Mouse (Mus musculus) ES-E14 (cell line): ENCODE data around the gene Bcam. TPM values are rescaled to one million over a fixed set of nuclear protein-coding genes. Genes with fewer than 3 reads are reported as not detected.
A peak's percentile ranks its signal among the peaks of the same experiment; 100 is the strongest.

Experiments used
- DNase-seq: peaks from one replicate; pipeline ENCODE4 v3.0.0-alpha.2; 2013; ENCODE audit warnings: low read depth, low spot score
- H3K27ac ChIP-seq: 2 replicates; pipeline ENCODE4 v1.5.1; 2012; ENCODE audit warnings: low read depth, mild to moderate bottlenecking, low read length, moderate library complexity, mixed read lengths; ENCODE audit not compliant: poor library complexity, insufficient read depth, severe bottlenecking
- H3K36me3 ChIP-seq: 2 replicates; pipeline ENCODE4 v1.6.1; 2012; ENCODE audit warnings: mild to moderate bottlenecking, low read length, moderate library complexity, mixed read lengths; ENCODE audit not compliant: control insufficient read depth, poor library complexity, insufficient read depth, severe bottlenecking
- H3K4me1 ChIP-seq, 2 experiments: fragments of 150-350 bp in 1 of 2; sonication (generic) in 1 of 2; 2 replicates each; pipeline ENCODE4 v1.6.1; 2012; ENCODE audit warnings: low read length in 2 of 2, mild to moderate bottlenecking in 1 of 2, mixed read lengths in 1 of 2; ENCODE audit not compliant: control insufficient read depth in 2 of 2, insufficient read depth in 2 of 2, poor library complexity in 1 of 2
- H3K4me3 ChIP-seq, 2 experiments: fragments of 150-350 bp in 1 of 2; sonication (generic) in 1 of 2; 2 replicates each; pipeline ENCODE4 v1.5.1; 2012; ENCODE audit warnings: low read length in 2 of 2, low read depth in 1 of 2, mild to moderate bottlenecking in 1 of 2, mixed read lengths in 1 of 2; ENCODE audit not compliant: insufficient read depth in 1 of 2, poor library complexity in 1 of 2, severe bottlenecking in 1 of 2
- H3K9ac ChIP-seq: 2 replicates; pipeline ENCODE4 v1.6.1; 2012; ENCODE audit warnings: low read depth, mild to moderate bottlenecking, low read length, mixed read lengths; ENCODE audit not compliant: poor library complexity, insufficient read depth, severe bottlenecking
- H3K9me3 ChIP-seq: fragments of 150-350 bp; sonication (generic); 2 replicates; pipeline ENCODE4 v1.6.1; 2012; ENCODE audit warnings: low read depth, mild to moderate bottlenecking, low read length; ENCODE audit not compliant: control insufficient read depth, insufficient read depth
- CHD2 ChIP-seq: IDR thresholded peaks from 2 replicates; pipeline ENCODE4 v1.6.1; 2014; ENCODE audit warnings: mild to moderate bottlenecking, low read depth, low read length, inconsistent platforms
- HCFC1 ChIP-seq: IDR thresholded peaks from 2 replicates; pipeline ENCODE4 v1.6.1; 2012; ENCODE audit warnings: low read length, inconsistent platforms, borderline replicate concordance; ENCODE audit not compliant: insufficient read depth
- MAFK ChIP-seq: IDR thresholded peaks from 2 replicates; pipeline ENCODE4 v1.6.1; 2014; ENCODE audit warnings: mild to moderate bottlenecking, low read depth, low read length, inconsistent platforms; ENCODE audit not compliant: insufficient read depth
- ZC3H11A ChIP-seq: IDR thresholded peaks from 2 replicates; pipeline ENCODE4 v1.6.1; 2012; ENCODE audit warnings: low read depth, mild to moderate bottlenecking, inconsistent platforms, low read length, borderline replicate concordance
- ZNF384 ChIP-seq: IDR thresholded peaks from 2 replicates; pipeline ENCODE4 v1.6.1; 2012; ENCODE audit warnings: low read depth, low read length, inconsistent platforms
- in situ Hi-C, 2 experiments: fragments of 600-800 bp; cut with MboI; formaldehyde crosslinking; loops; one replicate each; pipeline ENCODE4 v1.15.1; 2025; ENCODE audit warnings: low sequenced_read_pairs in 2 of 2, inconsistent platforms in 1 of 2; ENCODE audit not compliant: unreplicated experiment in 2 of 2
- total RNA-seq: library from RNA; depleted of rRNA; stranded (reverse); fragments of 300-350 nt; gene quantifications from 2 replicates; pipeline ENCODE4 v1.2.3, GENCODE M21; 2012

Bcam gene
- total RNA-seq, 1 experiment: 167 TPM

DNA sequence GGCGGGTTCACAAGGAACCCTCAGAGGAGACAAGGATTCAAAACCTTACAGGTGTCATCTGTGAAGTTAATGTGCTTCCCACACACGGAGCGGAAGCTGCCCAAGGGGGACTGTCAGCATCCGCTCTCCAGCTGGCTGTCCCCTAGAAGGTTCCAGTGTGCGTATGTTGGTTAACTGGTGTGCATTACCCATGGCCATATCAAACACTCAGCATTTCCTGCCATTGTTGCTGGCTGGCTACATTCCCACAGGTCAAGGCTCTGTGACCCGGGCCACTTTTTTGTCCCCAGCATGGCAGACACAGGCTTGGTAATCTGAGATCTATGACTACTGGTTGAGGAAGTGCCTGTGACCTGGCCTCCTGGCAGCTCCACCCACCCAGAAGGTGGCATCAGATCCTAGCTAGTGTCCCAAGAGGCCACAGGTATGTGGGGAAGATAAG is 48.0 kb downstream of the Bcam start:
- peaks cover 0 to 19% of the 10 kb centered on the region in 2 experiments; a peak in 1 of 4 replicates for H3K4me1 ChIP-seq
- TF ChIP-seq MAFK (no peak), HCFC1 (no peak), ZNF384 (no peak), ZC3H11A (no peak), CHD2 (no peak)
- no peaks in the 10 kb centered on the region for H3K9me3 ChIP-seq
- in situ Hi-C loops: no loop called here
- H3K36me3 ChIP-seq: peaks cover 49% of the 10 kb centered on the region
- no peak overlapping the region for H3K4me3 ChIP-seq
- no peak for DNase-seq
- H3K27ac ChIP-seq: no peak overlapping the region
- H3K9ac ChIP-seq: 0 out of 2 replicates have a peak overlapping the region, but pooled peaks have one; percentile 13

DNA sequence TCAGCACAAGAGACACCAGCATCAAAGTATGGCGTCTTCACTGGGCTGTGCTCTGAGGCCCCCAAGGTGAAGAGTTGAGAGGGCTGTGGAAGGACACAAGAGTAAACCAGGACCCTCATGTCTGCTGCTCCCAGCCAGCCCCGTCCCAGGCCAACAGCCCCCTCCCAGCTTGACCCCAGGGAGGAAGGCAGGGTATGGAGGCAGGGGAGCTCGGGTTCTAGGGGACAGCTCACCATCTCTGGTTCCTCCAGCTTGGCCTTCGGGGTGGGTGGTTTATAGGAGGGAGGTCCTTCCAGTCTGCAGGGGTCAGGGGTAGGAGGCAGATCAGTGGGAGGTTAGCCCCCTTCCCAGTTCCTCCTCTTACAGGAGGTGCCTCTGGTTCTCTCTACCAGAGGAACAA is 51.6 kb downstream of the Bcam start:
- Histone ChIP-seq H3K9me3 (no peaks in the 10 kb centered on the region), H3K36me3 (peaks cover 26% of the 10 kb centered on the region)
- TF ChIP-seq MAFK: no peak
- TF ChIP-seq HCFC1: no peak
- no peak for TF ChIP-seq CHD2
- no peak for TF ChIP-seq ZNF384
- no peak for TF ChIP-seq ZC3H11A

DNA sequence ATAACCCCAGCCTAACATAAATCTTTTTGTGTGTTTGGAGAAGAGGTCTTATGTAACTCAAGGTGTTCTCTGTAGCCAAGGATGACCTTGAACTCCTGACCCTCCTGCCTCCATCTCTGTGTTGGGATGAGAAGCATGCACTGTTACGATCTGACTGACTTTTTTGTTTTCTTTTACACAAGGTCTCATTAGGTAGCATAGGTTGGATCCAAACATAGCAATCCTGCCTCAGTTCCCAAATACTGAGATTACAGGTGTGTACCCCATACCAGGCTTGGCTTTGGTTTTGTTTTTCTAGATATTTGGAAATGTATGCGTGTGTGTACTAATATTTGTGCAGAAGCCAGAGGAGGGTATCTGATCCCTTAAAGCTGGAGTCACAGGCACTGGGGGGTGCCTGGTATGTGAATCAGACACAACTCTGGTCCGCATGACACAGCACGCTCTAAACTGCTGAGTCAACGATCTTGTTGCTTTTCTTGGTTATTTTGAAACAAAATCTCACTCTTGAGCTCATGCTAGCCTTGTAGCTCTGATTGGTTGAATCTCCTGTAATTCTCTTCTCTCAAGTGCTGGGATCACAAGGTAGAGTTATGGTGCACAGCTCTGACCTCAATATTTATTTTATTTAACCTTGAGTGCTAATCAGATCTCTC is 52.4 kb downstream of the Bcam start:
- in situ Hi-C loops: no loop called here
- no peak overlapping the region for H3K27ac ChIP-seq
- H3K4me3 ChIP-seq: no peak overlapping the region
- H3K9me3 ChIP-seq: no peaks in the 10 kb centered on the region
- H3K36me3 ChIP-seq: peaks cover 28% of the 10 kb centered on the region
- TF ChIP-seq MAFK (peak; percentile 76), CHD2 (no peak), HCFC1 (no peak), ZNF384 (no peak), ZC3H11A (no peak)
- peaks cover 0 to 20% of the 10 kb centered on the region in 2 experiments; a peak in 1 of 4 replicates for H3K4me1 ChIP-seq
- no peak for DNase-seq
- H3K9ac ChIP-seq: no peak overlapping the region

More for the DNA sequence above, 51.6 kb downstream of the Bcam start:
- Histone ChIP-seq H3K4me1 (peaks cover 0 to 16% of the 10 kb centered on the region in 2 experiments; a peak in 1 of 4 replicates), H3K4me3 (no peak overlapping the region), H3K9ac (no peak overlapping the region), H3K27ac (no peak overlapping the region)
- DNase-seq: no peak
- in situ Hi-C loops: no loop called here

DNA sequence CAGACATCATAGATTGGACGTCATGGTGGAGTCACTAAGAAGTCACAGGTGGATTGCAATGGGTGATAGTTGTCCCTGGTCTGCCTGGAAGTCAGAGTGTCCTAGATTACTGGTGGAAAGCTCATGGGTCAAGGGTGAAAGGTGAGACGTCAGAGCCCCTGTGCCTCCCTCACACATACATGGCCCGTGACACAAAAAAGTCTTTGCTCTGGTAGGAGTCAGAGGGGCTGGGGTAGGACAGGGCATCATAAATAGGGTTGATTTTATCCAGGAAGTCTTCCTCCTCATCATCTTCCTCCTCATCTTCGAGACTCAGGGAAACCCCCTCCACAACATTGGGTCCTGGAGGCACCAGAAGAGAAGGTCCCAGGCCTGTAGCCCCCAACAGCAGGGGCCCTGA is 53.5 kb downstream of the Bcam start:
- in situ Hi-C loops: no loop called here
- no peak overlapping the region for H3K4me3 ChIP-seq
- TF ChIP-seq HCFC1 (no peak), CHD2 (no peak), ZNF384 (no peak)
- peaks cover 30% of the 10 kb centered on the region for H3K36me3 ChIP-seq
- H3K9ac ChIP-seq: no peak overlapping the region
- no peak for DNase-seq
- H3K4me1 ChIP-seq: peaks cover 0 to 15% of the 10 kb centered on the region in 2 experiments; a peak in 1 of 4 replicates
- H3K27ac ChIP-seq: no peak overlapping the region
- no peaks in the 10 kb centered on the region for H3K9me3 ChIP-seq

DNA sequence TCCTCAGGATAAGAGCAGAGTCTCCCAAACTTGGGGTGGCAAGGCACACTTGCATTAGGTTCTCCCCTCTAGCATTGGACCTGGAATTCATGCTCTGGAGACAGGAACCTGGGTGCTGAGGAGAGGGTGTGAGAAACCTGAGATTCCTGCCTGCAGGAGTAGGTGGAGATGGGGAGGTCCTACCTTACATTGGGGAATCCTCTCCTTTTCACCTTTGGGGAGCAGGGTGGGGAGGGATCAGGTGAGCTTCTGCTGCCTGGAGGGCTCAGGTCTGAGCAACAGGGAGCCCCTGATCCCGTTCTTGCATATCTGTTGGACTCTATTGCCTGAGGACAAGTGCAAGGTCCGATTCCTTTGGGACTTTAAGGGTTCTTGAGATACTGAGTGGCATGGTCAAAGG is 54.0 kb downstream of the Bcam start:
- Histone ChIP-seq H3K36me3 (peaks cover 35% of the 10 kb centered on the region), H3K4me1 (peaks cover 0 to 15% of the 10 kb centered on the region in 2 experiments; a peak in 1 of 4 replicates), H3K4me3 (peak overlapping the region in 1 of 2 experiments; percentile 81; a peak in 2 of 4 replicates)

More for the DNA sequence above, 54.0 kb downstream of the Bcam start:
- in situ Hi-C loops: no loop called here
- Histone ChIP-seq H3K27ac (peak overlapping the region; percentile 14; the same call in 1 of the 2 replicates), H3K9ac (no peak overlapping the region; the same call in 1 of the 2 replicates), H3K9me3 (no peaks in the 10 kb centered on the region)
- no peak for DNase-seq
- TF ChIP-seq MAFK (no peak), CHD2 (no peak), ZC3H11A (no peak), ZNF384 (no peak)
